Mouse (Mus musculus) brain, embryonic 14.5 days (tissue): ENCODE results near the gene Trmt1. TPM values are rescaled to one million over a fixed set of nuclear protein-coding genes. Genes with fewer than 3 reads are reported as not detected.
A peak's percentile ranks its signal among the peaks of the same experiment; 100 is the strongest.

Source experiments
- DNase-seq: peaks from one replicate; pipeline ENCODE4 v3.0.0-alpha.2; 2011; ENCODE audit warnings: low read depth
- CTCF ChIP-seq: fragments of 200-500 bp; IDR thresholded peaks from 2 replicates; pipeline ENCODE4 v1.5.1; 2012; ENCODE audit warnings: inconsistent platforms, mild to moderate bottlenecking, moderate library complexity, borderline replicate concordance; ENCODE audit not compliant: insufficient read depth, insufficient read length; ENCODE audit errors: extremely low read depth
- POLR2A ChIP-seq: fragments of 200-500 bp; IDR thresholded peaks from 2 replicates; pipeline ENCODE4 v1.6.1; 2012; ENCODE audit warnings: mild to moderate bottlenecking, inconsistent platforms, borderline replicate concordance; ENCODE audit not compliant: poor library complexity, insufficient read depth, insufficient read length, severe bottlenecking; ENCODE audit errors: extremely low read depth
- polyA plus RNA-seq: library from polyadenylated mRNA; depleted of rRNA; stranded (reverse); fragments of >200 nt; gene quantifications from 2 replicates; pipeline ENCODE4 v1.2.3, GENCODE M21; 2012

The Trmt1 gene
- polyA plus RNA-seq, 1 experiment: 113 TPM

DNA sequence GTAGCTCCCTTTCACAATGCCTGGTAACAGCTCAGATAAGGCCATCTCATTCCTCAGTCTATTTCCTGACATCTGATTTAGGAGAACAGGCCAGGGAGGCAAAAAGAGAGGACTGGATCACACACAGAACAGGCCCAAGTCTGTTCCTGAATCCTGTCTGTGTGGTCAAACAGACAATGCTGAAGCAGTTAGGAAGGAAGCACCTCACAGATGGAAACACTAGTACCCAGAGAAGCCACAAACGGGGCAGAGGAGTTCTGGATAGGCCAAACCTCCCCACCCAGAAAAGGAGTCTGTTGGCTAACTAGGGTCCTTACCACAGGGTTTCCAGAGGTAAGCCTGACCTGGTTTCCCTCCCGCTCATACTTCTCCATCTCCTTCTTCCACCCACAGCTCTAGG is 3.9 kb upstream of the Trmt1 start:
- TF ChIP-seq CTCF (no peak), POLR2A (no peak)
- no peak for DNase-seq

DNA sequence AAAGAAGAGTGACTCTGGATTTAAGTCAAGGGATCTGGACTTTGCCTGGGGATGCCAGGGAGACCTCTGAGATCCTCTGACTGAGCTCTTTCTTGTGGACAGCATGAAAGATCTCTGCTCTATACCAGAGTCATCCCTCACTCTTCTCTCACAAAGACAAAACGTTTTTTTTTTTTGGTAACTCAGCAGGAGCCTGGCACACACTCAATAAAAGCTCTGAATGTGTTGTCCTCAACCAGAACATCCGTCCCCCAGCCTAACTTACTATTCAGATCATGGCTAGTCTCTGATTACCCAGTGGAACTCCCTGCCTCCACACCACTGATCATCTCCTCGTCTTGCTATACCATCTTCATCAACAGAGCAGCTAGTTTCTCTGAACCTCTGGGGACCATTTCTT is 1.6 kb upstream of the Trmt1 start:
- DNase-seq: no peak
- no peak for TF ChIP-seq CTCF
- TF ChIP-seq POLR2A: no peak

DNA sequence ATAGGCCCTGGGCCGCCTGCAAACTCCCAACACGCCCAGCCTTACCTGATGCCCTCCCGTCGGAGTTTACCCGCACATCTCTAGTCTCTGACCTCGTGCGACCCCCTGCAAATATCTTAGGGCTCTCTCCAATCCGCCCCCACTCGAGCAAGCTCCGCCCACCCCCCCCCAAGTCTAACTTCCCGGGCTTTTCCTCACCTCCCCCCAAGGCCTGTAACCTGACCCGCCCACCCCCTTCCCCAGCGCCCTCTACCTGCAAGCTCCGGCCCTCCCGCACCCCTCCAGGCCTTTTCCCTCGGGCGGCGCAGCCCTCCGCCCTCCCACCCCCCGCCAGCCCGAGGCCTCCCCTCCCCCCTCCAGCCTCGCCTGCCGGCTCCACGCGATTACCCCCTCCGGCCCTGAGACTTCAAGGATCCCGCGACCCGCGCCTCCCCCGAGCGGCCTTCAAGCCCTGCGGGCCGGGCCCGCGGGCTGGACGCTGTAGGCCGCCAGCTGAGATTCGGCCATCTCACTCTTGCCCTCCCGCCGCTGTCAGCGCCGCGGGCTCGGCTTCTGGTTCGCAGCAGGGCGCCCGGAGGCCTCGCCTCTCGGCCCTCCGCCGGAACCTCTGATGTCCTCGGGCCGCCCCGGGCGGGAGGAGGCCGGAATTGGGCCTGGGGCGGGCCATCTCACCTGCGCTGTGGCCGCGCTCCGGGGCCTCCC is 1.0 kb downstream of the Trmt1 start:
- peak; percentile 63 for DNase-seq
- TF ChIP-seq CTCF: no peak
- no peak for TF ChIP-seq POLR2A

DNA sequence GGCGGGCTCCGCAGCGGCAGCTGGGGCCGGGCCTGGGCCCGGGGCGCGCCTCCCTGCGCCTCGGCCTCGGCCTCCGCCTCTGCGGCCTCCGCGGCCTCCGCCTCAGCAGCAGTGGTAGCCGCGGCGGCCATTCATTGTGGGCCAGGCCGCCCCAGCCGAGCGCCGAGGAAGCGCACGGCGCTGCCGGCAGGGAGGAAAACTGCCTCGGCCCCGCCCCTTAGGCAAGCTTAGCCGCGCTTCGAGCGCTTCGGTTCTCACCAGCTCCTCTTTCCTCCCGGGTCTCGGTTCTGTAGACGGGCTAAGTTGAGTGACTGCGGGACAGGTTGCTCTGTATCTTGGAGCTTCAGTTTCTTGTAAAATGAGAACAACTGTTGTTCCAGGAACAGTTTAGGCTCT is 1.6 kb downstream of the Trmt1 start, which contains the start of gene Nacc1:
TSS of gene Nacc1 (minus strand) at position 158 of the 396 bp plus-strand sequence.
- TF ChIP-seq POLR2A: peak; percentile 77
- TF ChIP-seq CTCF: 0 out of 2 replicates have a peak, but pooled peaks have one; percentile 8
- DNase-seq: peak; percentile 96

DNA sequence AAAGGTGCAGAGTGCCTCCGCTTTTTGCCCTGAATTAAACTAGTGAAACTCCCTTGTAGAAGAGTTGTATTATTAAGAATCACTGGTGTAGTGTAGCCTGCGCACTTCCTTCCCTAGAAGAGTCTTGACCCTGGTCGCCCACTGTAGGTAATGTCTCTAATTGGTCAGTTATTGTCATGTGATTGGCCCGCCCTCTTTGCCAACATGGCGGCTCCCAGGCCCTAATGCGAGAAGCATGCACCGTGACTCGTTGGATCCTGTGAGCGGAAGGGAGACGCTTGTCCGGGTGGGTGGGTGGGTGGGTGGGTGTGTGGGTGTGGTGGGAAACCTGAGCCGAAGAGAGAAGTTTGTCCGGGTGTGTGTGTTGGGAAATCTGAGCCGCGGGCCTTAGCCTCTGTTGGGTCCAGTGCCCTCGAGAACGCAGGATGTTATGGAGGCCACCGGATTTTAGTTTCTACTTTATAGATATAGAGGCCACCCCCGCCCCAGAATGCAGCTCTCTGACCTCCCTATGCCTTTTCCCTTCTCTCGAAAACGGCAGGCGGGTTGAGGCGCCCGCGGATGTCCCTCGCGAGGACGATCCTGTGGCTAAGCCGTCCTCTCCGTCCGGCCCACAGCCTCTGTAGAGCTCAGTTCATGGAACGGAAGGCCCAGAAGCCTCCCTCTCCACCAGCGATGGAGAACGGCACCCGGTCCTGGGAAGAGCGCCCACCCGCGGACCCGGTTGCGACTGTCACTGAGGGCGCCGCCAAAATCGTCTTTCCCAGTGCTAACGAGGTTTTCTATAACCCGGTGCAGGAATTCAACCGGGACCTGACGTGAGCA is 3.2 kb downstream of the Trmt1 start:
- peak; percentile 97 for DNase-seq
- TF ChIP-seq POLR2A: no peak
- TF ChIP-seq CTCF: no peak

DNA sequence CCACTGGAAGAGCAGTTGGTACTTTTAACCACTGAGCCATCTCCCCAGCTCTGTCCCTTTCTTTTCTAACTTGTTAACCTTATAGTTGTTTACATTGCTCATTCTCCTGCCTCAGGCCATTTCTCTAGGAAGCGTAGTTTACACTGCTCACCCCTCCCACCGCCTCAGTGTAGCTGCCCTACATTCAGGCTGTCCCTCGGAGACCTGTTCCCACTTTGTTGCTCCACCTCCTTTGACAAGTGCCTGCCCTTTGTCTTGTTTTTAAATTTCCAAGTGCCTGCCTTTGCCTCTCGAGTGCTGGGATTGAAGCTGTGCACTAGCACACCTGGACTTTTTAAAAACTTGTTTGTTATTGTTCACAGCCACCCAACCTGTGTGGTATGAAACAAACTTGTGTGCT is 7.2 kb downstream of the Trmt1 start:
- no peak for DNase-seq
- TF ChIP-seq POLR2A (no peak), CTCF (no peak)

DNA sequence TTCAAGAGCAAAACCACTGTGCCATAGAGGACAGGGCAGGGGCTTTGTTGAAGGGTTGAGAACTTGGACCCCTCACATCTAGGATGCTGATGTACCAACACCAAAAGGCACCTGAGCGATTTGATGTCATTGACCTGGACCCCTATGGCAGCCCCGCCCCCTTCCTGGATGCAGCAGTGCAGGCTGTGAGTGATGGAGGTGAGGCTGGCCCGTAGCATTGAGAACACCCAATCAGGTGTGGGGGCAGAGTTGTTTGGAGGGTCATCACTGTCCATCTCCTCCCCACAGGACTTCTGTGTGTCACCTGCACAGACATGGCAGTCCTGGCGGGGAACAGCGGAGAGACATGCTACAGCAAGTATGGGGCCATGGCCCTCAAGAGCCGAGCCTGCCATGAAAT is 9.0 kb downstream of the Trmt1 start:
- TF ChIP-seq POLR2A: no peak
- TF ChIP-seq CTCF: no peak
- DNase-seq: no peak

DNA sequence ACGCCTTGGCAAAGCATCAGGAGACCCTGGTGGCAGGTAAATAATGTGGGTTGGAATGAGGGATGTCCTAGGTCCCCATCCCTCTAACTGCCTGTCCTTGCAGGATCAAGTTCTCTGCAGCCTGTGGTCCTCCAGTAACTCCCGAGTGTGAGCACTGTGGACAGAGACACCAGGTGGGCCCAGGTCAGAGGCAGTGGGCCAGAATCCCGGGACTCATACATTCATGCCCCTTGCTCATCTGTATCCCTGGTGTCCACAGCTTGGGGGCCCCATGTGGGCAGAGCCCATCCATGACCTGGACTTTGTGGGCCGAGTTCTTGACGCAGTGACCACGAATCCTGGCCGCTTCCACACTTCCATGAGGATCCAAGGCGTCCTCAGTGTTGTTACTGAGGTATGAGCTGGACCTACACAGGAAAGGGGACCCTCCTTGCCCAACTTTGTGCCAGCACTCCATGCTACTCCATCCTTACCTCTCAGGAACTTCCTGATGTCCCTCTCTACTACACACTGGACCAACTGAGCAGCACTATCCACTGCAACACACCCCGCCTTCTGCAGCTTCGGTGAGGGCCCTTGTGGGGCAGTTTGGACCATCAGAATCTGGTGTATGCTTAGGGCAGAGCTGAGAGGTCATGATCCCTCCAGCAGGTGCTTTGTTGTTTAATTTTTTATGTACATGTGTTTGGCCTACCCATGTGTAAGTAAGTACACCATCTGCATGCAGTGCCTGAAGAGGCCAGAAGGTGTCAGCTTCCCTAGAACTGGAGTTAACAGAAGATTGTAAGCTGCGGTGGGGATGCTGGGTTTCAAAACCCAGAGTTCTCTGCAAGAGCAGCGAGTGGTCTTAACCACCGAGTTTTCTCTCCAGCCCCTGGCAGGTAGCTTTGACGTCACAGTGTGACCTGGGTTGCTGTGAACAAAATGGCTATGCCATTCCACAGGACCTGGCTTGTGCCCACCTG is 11.3 kb downstream of the Trmt1 start:
- TF ChIP-seq CTCF: peak; percentile 56; the same call in 1 of the 2 replicates
- no peak for TF ChIP-seq POLR2A
- peak; percentile 73 for DNase-seq

DNA sequence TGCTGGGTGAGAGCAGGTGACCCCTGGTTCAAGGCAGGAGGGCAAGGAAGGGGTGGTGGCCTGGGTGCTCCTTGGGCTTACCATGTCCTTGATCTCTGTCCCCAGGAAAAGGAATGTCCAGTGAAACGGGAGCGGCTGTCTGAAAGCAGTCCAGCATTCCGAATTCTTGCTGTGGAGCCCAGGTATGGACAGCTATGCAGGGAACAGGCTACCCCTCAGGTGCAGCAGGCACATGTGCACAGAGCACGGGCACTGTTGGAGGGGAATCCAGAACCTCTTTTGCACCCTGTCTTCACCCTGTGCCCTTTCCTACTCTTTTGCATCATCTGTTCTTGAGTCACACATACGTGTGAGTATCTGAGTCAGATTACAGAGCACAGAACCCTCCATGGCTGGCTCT is 12.2 kb downstream of the Trmt1 start:
- no peak for TF ChIP-seq CTCF
- no peak for TF ChIP-seq POLR2A
- no peak for DNase-seq

DNA sequence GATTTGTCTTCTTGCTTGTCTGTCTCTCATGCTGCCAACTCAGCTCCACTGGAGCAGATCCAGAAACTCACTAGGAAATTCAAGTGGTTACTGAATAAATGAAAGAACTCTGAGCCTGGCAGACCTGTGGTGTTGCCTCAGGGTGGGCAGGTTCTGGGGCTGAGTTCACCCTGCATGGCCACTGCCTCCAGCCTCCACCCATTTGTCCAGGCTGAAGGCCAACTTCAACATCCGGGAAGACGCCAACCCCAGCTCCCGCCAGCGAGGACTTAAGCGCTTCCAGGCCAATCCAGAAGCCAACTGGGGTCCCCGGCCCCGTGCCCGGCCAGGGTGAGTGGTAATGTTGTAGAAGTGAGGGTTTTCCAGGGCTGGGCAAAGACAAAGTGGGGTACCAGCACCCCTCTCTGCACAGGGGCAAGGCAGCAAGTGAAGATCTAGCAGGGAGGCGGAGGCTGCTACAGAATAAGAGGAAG is 12.9 kb downstream of the Trmt1 start:
- DNase-seq: peak; percentile 39
- TF ChIP-seq CTCF (no peak), POLR2A (no peak)

DNA sequence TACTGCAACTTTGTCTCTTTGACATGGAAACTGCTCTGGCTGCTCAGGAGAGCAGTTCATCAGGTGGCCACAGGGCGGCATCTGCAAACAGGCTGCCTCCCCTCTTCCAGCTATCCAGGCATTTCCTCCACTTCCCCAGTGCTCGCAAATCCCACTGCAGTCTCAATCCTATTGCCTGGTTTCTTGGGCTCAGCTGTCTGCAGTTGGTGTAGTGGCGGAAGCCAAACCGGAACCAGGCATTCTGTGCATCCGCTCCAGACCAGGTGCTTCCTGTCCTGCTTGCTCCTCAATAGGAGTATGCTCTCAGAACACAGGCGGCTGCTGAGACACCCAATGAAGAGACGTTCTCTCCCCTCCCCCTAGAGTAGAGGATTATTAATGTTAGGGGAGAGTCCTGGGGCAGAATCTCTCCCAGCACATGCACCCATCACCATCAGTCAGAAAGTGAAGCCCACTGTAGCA is 13.8 kb downstream of the Trmt1 start:
- DNase-seq: peak; percentile 81
- TF ChIP-seq POLR2A: no peak
- TF ChIP-seq CTCF: peak; percentile 80

DNA sequence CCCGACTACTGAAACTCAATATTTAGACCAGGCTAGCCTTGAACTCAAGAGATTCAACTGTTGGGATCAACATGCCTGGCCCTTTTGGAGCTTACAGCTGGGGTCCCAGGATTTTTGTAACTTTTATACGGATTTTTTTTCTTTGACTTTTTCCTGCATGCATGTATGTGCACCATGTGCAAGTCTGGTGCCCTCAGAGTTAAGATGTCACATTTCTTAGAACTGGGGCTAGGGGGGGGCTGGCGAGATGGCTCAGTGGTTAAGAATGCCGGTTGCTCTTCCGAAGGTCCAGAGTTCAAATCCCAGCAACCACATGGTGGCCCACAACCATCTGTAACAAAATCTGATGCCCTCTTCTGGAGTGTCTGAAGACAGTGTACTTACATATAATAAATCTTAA is 14.4 kb downstream of the Trmt1 start:
- TF ChIP-seq CTCF: no peak
- DNase-seq: no peak
